Comparison of ENCODE assay signal across 9 mouse cellular contexts in genomic region chr3:142443710-142444043, GRCm38 (mm10). TPM values are rescaled to one million over a fixed set of nuclear protein-coding genes. Genes with fewer than 3 reads are reported as not detected.
DNase-seq lines count a peak whose midpoint lies in the region; ATAC-seq and TF ChIP-seq lines count a peak whose summit lies in the region.
"Had no signal": no experiment of that assay in that cellular context is flagged by ENCODE, and none has a peak within 500 bp of the region (broad histone marks: within the 10 kb centered on the region; RNA-seq: fewer than 3 reads in every experiment).

No protein-coding gene starts in this region.

- no peak for TF ChIP-seq EP300 in heart, adult 2 months (IDR thresholded peaks at IDR 0.05; ENCODE audit: insufficient read depth, low read depth, low read length)

- H3K36me3 ChIP-seq in forebrain, embryonic 11.5 days (ENCODE audit: control insufficient read depth, insufficient read depth, low read length) = no peaks in the 10 kb centered on the region
- H3K36me3 ChIP-seq in forebrain, postnatal 0 days (ENCODE audit: insufficient read depth) = no peaks in the 10 kb centered on the region
- no peaks in the 10 kb centered on the region for H3K36me3 ChIP-seq in heart, embryonic 16.5 days (ENCODE audit: control insufficient read depth, insufficient read depth)
- peaks cover 18% of the 10 kb centered on the region for H3K36me3 ChIP-seq in heart, adult 2 months (ENCODE audit: control insufficient read depth, insufficient read depth, low read length)
- H3K36me3 ChIP-seq in liver, embryonic 12.5 days = no peaks in the 10 kb centered on the region
- H3K36me3 ChIP-seq in midbrain, embryonic 13.5 days = no peaks in the 10 kb centered on the region
- H3K36me3 ChIP-seq: embryonic facial prominence, embryonic 12.5 days had no signal

- no peaks in the 10 kb centered on the region for H3K27me3 ChIP-seq in forebrain, embryonic 11.5 days (ENCODE audit: control insufficient read depth, insufficient read depth, low read length)
- no peaks in the 10 kb centered on the region for H3K27me3 ChIP-seq in forebrain, postnatal 0 days (ENCODE audit: insufficient read depth, low read length)
- H3K27me3 ChIP-seq in heart, embryonic 16.5 days (ENCODE audit: control insufficient read depth, insufficient read depth, low read length) = no peaks in the 10 kb centered on the region
- no peaks in the 10 kb centered on the region for H3K27me3 ChIP-seq in heart, adult 2 months (ENCODE audit: control insufficient read depth, insufficient read depth, low read length)
- no peaks in the 10 kb centered on the region for H3K27me3 ChIP-seq in liver, embryonic 12.5 days (replicated peaks)
- no peaks in the 10 kb centered on the region for H3K27me3 ChIP-seq in midbrain, embryonic 13.5 days
- H3K27me3 ChIP-seq: embryonic facial prominence, embryonic 12.5 days had no signal

- no peak overlapping the region for H3K4me3 ChIP-seq in forebrain, embryonic 11.5 days (ENCODE audit: low read depth, low read length)
- no peak overlapping the region for H3K4me3 ChIP-seq in forebrain, postnatal 0 days (ENCODE audit: low read depth, low read length)
- no peak overlapping the region for H3K4me3 ChIP-seq in heart, embryonic 16.5 days (ENCODE audit: low read length)
- H3K4me3 ChIP-seq in heart, adult 2 months = no peak overlapping the region
- H3K4me3 ChIP-seq in liver, embryonic 12.5 days = no peak overlapping the region
- H3K4me3 ChIP-seq in midbrain, embryonic 13.5 days (replicated peaks) = no peak overlapping the region
- H3K4me3 ChIP-seq: embryonic facial prominence, embryonic 12.5 days had no signal

- peaks cover 3% of the 10 kb centered on the region; the same call in 1 of the 2 replicates for H3K4me1 ChIP-seq in forebrain, embryonic 11.5 days (replicated peaks; ENCODE audit: control insufficient read depth, insufficient read depth, low read length)
- H3K4me1 ChIP-seq in forebrain, postnatal 0 days (ENCODE audit: insufficient read depth) = no peaks in the 10 kb centered on the region
- H3K4me1 ChIP-seq in heart, embryonic 16.5 days (ENCODE audit: control insufficient read depth, insufficient read depth, low read length) = peaks cover 38% of the 10 kb centered on the region
- peaks cover 9% of the 10 kb centered on the region for H3K4me1 ChIP-seq in heart, adult 2 months (ENCODE audit: control insufficient read depth, insufficient read depth, low read length)
- peaks cover 10% of the 10 kb centered on the region; the same call in 1 of the 2 replicates for H3K4me1 ChIP-seq in liver, embryonic 12.5 days
- no peaks in the 10 kb centered on the region for H3K4me1 ChIP-seq in midbrain, embryonic 13.5 days (replicated peaks)

- H3K27ac ChIP-seq in forebrain, embryonic 11.5 days (ENCODE audit: low read depth, low read length) = no peak overlapping the region
- H3K27ac ChIP-seq in forebrain, postnatal 0 days (ENCODE audit: low read depth, low read length) = no peak overlapping the region
- no peak overlapping the region for H3K27ac ChIP-seq in heart, embryonic 16.5 days (ENCODE audit: low read length)
- H3K27ac ChIP-seq in heart, adult 2 months = no peak overlapping the region
- H3K27ac ChIP-seq in liver, embryonic 12.5 days = no peak overlapping the region
- H3K27ac ChIP-seq in midbrain, embryonic 13.5 days = no peak overlapping the region
- H3K27ac ChIP-seq: embryonic facial prominence, embryonic 12.5 days had no signal

- ATAC-seq in forebrain, embryonic 11.5 days (replicated peaks; ENCODE audit: low FRiP score) = peak; percentile 37; the same call in 1 of the 2 replicates
- no peak for ATAC-seq in forebrain, postnatal 0 days
- no peak for ATAC-seq in heart, embryonic 16.5 days (replicated peaks; ENCODE audit: extremely low read depth, insufficient read depth, low FRiP score)
- ATAC-seq in liver, embryonic 12.5 days = peak; percentile 24; the same call in 1 of the 2 replicates
- ATAC-seq in midbrain, embryonic 13.5 days = 0 out of 2 replicates have a peak, but pooled peaks have one; percentile 37

- no peaks in the 10 kb centered on the region for H3K79me2 ChIP-seq in heart, adult 2 months (replicated peaks; ENCODE audit: control insufficient read depth, insufficient read depth, low read length)

- 22% methylated on average over 4 of the region's 4 CpGs for WGBS in forebrain, embryonic 11.5 days
- WGBS in forebrain, postnatal 0 days = 35% methylated on average over 4 of the region's 4 CpGs
- WGBS in heart, embryonic 16.5 days = 20% methylated on average over 4 of the region's 4 CpGs
- WGBS in heart, adult 2 months = 46% methylated on average over 4 of the region's 4 CpGs
- 34% methylated on average over 4 of the region's 4 CpGs for WGBS in liver, embryonic 12.5 days (ENCODE audit: insufficient replicate concordance)
- WGBS in midbrain, embryonic 13.5 days = 29% methylated on average over 4 of the region's 4 CpGs

- H3K4me2 ChIP-seq in forebrain, embryonic 11.5 days (ENCODE audit: low read depth, low read length, severe bottlenecking) = no peak overlapping the region
- no peak overlapping the region for H3K4me2 ChIP-seq in forebrain, postnatal 0 days (ENCODE audit: low read depth)
- peak overlapping the region; percentile 59 for H3K4me2 ChIP-seq in heart, embryonic 16.5 days (ENCODE audit: low read depth, low read length)
- peak overlapping the region; percentile 51; the same call in 1 of the 2 replicates for H3K4me2 ChIP-seq in liver, embryonic 12.5 days
- H3K4me2 ChIP-seq in midbrain, embryonic 13.5 days (replicated peaks) = no peak overlapping the region

- no peak for TF ChIP-seq CTCF in forebrain, postnatal 0 days (IDR thresholded peaks at IDR 0.05; ENCODE audit: low read depth)
- no peak; the same call in 1 of the 2 replicates for TF ChIP-seq CTCF in heart, adult 2 months (IDR thresholded peaks at IDR 0.05)

- H3K9ac ChIP-seq in forebrain, embryonic 11.5 days (ENCODE audit: low read length) = no peak overlapping the region
- no peak overlapping the region for H3K9ac ChIP-seq in forebrain, postnatal 0 days
- no peak overlapping the region for H3K9ac ChIP-seq in heart, embryonic 16.5 days (ENCODE audit: low read length)
- H3K9ac ChIP-seq in heart, adult 2 months (ENCODE audit: low read depth, low read length) = no peak overlapping the region
- H3K9ac ChIP-seq in liver, embryonic 12.5 days = no peak overlapping the region
- no peak overlapping the region for H3K9ac ChIP-seq in midbrain, embryonic 13.5 days (replicated peaks)
- H3K9ac ChIP-seq: embryonic facial prominence, embryonic 12.5 days had no signal

- DNase-seq in forebrain, embryonic 11.5 days (ENCODE audit: low spot score) = no peak
- no peak for DNase-seq in forebrain, postnatal 0 days
- DNase-seq in heart, adult 2 months = no peak
- no peak for DNase-seq in liver
- DNase-seq in spleen, adult 18-20 months = no peak

- H3K9me3 ChIP-seq in forebrain, embryonic 11.5 days (ENCODE audit: control insufficient read depth, low read length) = no peaks in the 10 kb centered on the region
- no peaks in the 10 kb centered on the region for H3K9me3 ChIP-seq in forebrain, postnatal 0 days (ENCODE audit: low read length)
- H3K9me3 ChIP-seq in heart, embryonic 16.5 days (replicated peaks; ENCODE audit: control insufficient read depth, low read length) = no peaks in the 10 kb centered on the region
- H3K9me3 ChIP-seq in liver, embryonic 12.5 days (replicated peaks) = no peaks in the 10 kb centered on the region
- H3K9me3 ChIP-seq in midbrain, embryonic 13.5 days = no peaks in the 10 kb centered on the region
- H3K9me3 ChIP-seq: embryonic facial prominence, embryonic 12.5 days had no signal

- TF ChIP-seq POLR2A in heart, adult 2 months (IDR thresholded peaks at IDR 0.05; ENCODE audit: insufficient read depth, low read depth, low read length) = no peak

- intact Hi-C loops in heart, adult 2 months (cut with DNase I) = loop anchor here (1.0 to 2.0 kb wide), 2 partner anchors 29 to 148 kb away; no protein-coding TSS in a partner anchor

RNA-seq across cellular contexts. Expression of gene Pdlim5, which starts 48.2 kb away (rescaled TPM):
- polyA plus RNA-seq in forebrain, embryonic 11.5 days (2014; fragmentation: Nextera tagmentation; extraction: Ambion mirVana) = 16.0 and 18.0 TPM in 2 replicates
- total RNA-seq in forebrain, postnatal 0 days (2014; rRNA removed) = 15.9 and 20.1 TPM in 2 replicates
- polyA plus RNA-seq in forebrain, postnatal 0 days (2015; fragmentation: Nextera tagmentation; extraction: Ambion mirVana) = 7.4 and 12.2 TPM in 2 replicates
- 235 and 246 TPM in 2 replicates for polyA plus RNA-seq in heart, embryonic 16.5 days (2015; fragmentation: Nextera tagmentation; extraction: Ambion mirVana)
- 100 to 1,000 TPM; 609 to 668 TPM for total RNA-seq in heart, adult 2 months (2021)
- polyA plus RNA-seq in heart, adult 2 months (2012; rRNA removed) = 508 and 956 TPM in 2 replicates
- 15.6 and 16.8 TPM in 2 replicates for polyA plus RNA-seq in liver, embryonic 12.5 days (2016; fragmentation: Nextera tagmentation; extraction: Ambion mirVana)
- polyA plus RNA-seq in midbrain, embryonic 13.5 days (2015; fragmentation: Nextera tagmentation; extraction: Ambion mirVana) = 11.6 and 12.4 TPM in 2 replicates

RNA-seq across cellular contexts. Expression of gene Gbp5, which starts 50.1 kb away (rescaled TPM):
- not detected in 2 replicates for polyA plus RNA-seq in forebrain, embryonic 11.5 days (2014; fragmentation: Nextera tagmentation; extraction: Ambion mirVana)
- 0.29 and 0.85 TPM in 2 replicates for total RNA-seq in forebrain, postnatal 0 days (2014; rRNA removed)
- 0.25 and 0.36 TPM in 2 replicates for polyA plus RNA-seq in forebrain, postnatal 0 days (2015; fragmentation: Nextera tagmentation; extraction: Ambion mirVana)
- 0.19 and 0.21 TPM in 2 replicates for polyA plus RNA-seq in heart, embryonic 16.5 days (2015; fragmentation: Nextera tagmentation; extraction: Ambion mirVana)
- 10 to 100 TPM in 1 of 2 experiments, 1 to 10 TPM in 1; 6.0 to 10.9 TPM for total RNA-seq in heart, adult 2 months (2021)
- polyA plus RNA-seq in heart, adult 2 months (2012; rRNA removed) = 2.1 and 4.3 TPM in 2 replicates
- polyA plus RNA-seq in liver, embryonic 12.5 days (2016; fragmentation: Nextera tagmentation; extraction: Ambion mirVana) = 0.17 TPM in 1 of 2 replicates, not detected in the other
- 0.07 TPM in 1 of 2 replicates, not detected in the other for polyA plus RNA-seq in midbrain, embryonic 13.5 days (2015; fragmentation: Nextera tagmentation; extraction: Ambion mirVana)

Comparison
In these comparisons a context has a peak if more than half of its experiments do, and no peak if none do; other contexts are left out.
1. ATAC-seq: peak in forebrain, embryonic 11.5 days (single experiment), liver, embryonic 12.5 days (single experiment) and midbrain, embryonic 13.5 days (single experiment); none in forebrain, postnatal 0 days (single experiment) and heart, embryonic 16.5 days (single experiment).
2. H3K4me2 ChIP-seq: peak in heart, embryonic 16.5 days (single experiment) and liver, embryonic 12.5 days (single experiment); none in forebrain, embryonic 11.5 days (single experiment), forebrain, postnatal 0 days (single experiment) and midbrain, embryonic 13.5 days (single experiment).
3. RNA of gene Pdlim5, which starts 48.2 kb away (polyA plus RNA-seq): 508 to 956 TPM in heart, adult 2 months and 235 to 246 TPM in heart, embryonic 16.5 days; 15.6 to 16.8 TPM in liver, embryonic 12.5 days, 16.0 to 18.0 TPM in forebrain, embryonic 11.5 days, 7.4 to 12.2 TPM in forebrain, postnatal 0 days and 11.6 to 12.4 TPM in midbrain, embryonic 13.5 days; every median in the first group is over 10 times any median in the second.